Mouse (Mus musculus) kidney, adult 2 months (tissue): ENCODE measurements at regions not wholly inside any gene's neighbourhood (a gene's known extent, or its start where the extent isn't known, plus 50 kb on each side); places are given as distances from the start of the nearest gene placed in this dataset.

ENCODE experiments used
- CTCF ChIP-seq: fragments of 200-500 bp; conservative IDR thresholded peaks from 2 replicates; pipeline ENCODE4 v1.5.1; 2011; ENCODE audit warnings: low read depth, mild to moderate bottlenecking, control low read depth, low read length, moderate library complexity, mixed read lengths; ENCODE audit not compliant: insufficient read depth, insufficient read length
- POLR2A ChIP-seq: fragments of 200-500 bp; IDR thresholded peaks from one replicate; pipeline ENCODE4 v1.6.1; 2011; ENCODE audit warnings: low read depth, low read length, control low read depth

- TF ChIP-seq CTCF = no peak
- TF ChIP-seq POLR2A = no peak
Measured at GRCm38 (mm10) chr13:107781741-107782140, 262.5 kb upstream of the Smim15 start.
